Mouse (Mus musculus) limb, embryonic 14.5 days (tissue): ENCODE measurements around the gene Dip2c. TPM values are rescaled to one million over a fixed set of nuclear protein-coding genes. Genes with fewer than 3 reads are reported as not detected.

ENCODE experiments used
- ATAC-seq: fragments of 200-750 bp; cut with Nextera tagmentation; 2 replicates; pipeline ENCODE4 v1.8.0; 2017; ENCODE audit warnings: low read depth, moderate number of reproducible peaks, moderate TSS enrichment; ENCODE audit not compliant: low FRiP score
- DNase-seq: peaks from one replicate; pipeline ENCODE4 v3.0.0-alpha.2; 2015; ENCODE audit warnings: low spot score
- H3K27ac ChIP-seq: fragments of 300-500 bp; sonication (generic); replicated peaks from 2 replicates; pipeline ENCODE4 v1.5.1; 2014; ENCODE audit warnings: low read depth, mild to moderate bottlenecking, low read length, moderate library complexity, mixed read lengths
- H3K27me3 ChIP-seq: fragments of 300-500 bp; sonication (generic); 2 replicates; pipeline ENCODE4 v1.6.1; 2014; ENCODE audit warnings: low read length, mixed read lengths; ENCODE audit not compliant: control insufficient read depth, insufficient read depth
- H3K36me3 ChIP-seq: fragments of 300-500 bp; sonication (generic); 2 replicates; pipeline ENCODE4 v1.6.1; 2014; ENCODE audit warnings: mild to moderate bottlenecking, low read length, moderate library complexity, mixed read lengths; ENCODE audit not compliant: control insufficient read depth, insufficient read depth
- H3K4me1 ChIP-seq: fragments of 300-500 bp; sonication (generic); 2 replicates; pipeline ENCODE4 v1.6.1; 2014; ENCODE audit warnings: antibody characterized with exemption, low read length, mixed read lengths; ENCODE audit not compliant: control insufficient read depth, insufficient read depth
- H3K4me2 ChIP-seq: fragments of 300-500 bp; sonication (generic); replicated peaks from 2 replicates; pipeline ENCODE4 v1.6.1; 2014; ENCODE audit warnings: low read depth, mild to moderate bottlenecking, low read length, moderate library complexity; ENCODE audit not compliant: severe bottlenecking
- H3K4me3 ChIP-seq: fragments of 300-500 bp; sonication (generic); replicated peaks from 2 replicates; pipeline ENCODE4 v1.5.1; 2014; ENCODE audit warnings: low read length
- H3K9ac ChIP-seq: fragments of 300-500 bp; sonication (generic); 2 replicates; pipeline ENCODE4 v1.6.1; 2014; ENCODE audit warnings: mild to moderate bottlenecking, low read depth, low read length, moderate library complexity; ENCODE audit not compliant: severe bottlenecking
- H3K9me3 ChIP-seq: fragments of 300-500 bp; sonication (generic); 2 replicates; pipeline ENCODE4 v1.6.1; 2016; ENCODE audit warnings: low read length; ENCODE audit not compliant: control insufficient read depth
- POLR2A ChIP-seq: fragments of 200-500 bp; IDR thresholded peaks from 2 replicates; pipeline ENCODE4 v1.8.0; 2012; ENCODE audit warnings: inconsistent platforms, mild to moderate bottlenecking, moderate library complexity, borderline replicate concordance; ENCODE audit not compliant: insufficient read depth, insufficient read length; ENCODE audit errors: extremely low read depth
- WGBS: fragments of 180-500 bp; shearing (Covaris S2); extraction: QIAGEN DNeasy Blood & Tissue Kit; methylation state at CpG from one replicate; pipeline ENCODE4 v1.1.7; 2014; 5-methylcytosine and 5-hydroxymethylcytosine counted together
- polyA plus RNA-seq, 2 experiments: library from polyadenylated mRNA; depleted of rRNA in 1 of 2; stranded (reverse) in 1 of 2; unstranded in 1 of 2; fragments of >200 nt; fragmentation: Nextera tagmentation in 1 of 2; extraction: Ambion mirVana in 1 of 2; gene quantifications; 2 replicates each; pipeline versions ENCODE4 v1.2.1 to v1.2.3; 2012 to 2014

Dip2c gene
- polyA plus RNA-seq, 2 experiments, result 11.1 to 11.5 TPM

GRCm38 (mm10) chr13:9562921-9563320, 286.6 kb downstream of the Dip2c start:
- Histone ChIP-seq H3K9me3 (no peaks in the 10 kb centered on the region), H3K4me3 (no peak overlapping the region), H3K36me3 (peaks cover 9% of the 10 kb centered on the region), H3K27ac (no peak overlapping the region), H3K27me3 (no peaks in the 10 kb centered on the region), H3K4me2 (no peak overlapping the region), H3K4me1 (no peaks in the 10 kb centered on the region), H3K9ac (no peak overlapping the region)
- WGBS, result 9% methylated on average over 2 of the region's 2 CpGs
- DNase-seq (no peak), ATAC-seq (no peak)
- TF ChIP-seq POLR2A, result no peak

GRCm38 (mm10) chr13:9568852-9569251, 292.5 kb downstream of the Dip2c start:
- WGBS, result 86% methylated on average over 5 of the region's 5 CpGs
- H3K9ac ChIP-seq, result no peak overlapping the region
- no peak overlapping the region for H3K4me3 ChIP-seq
- TF ChIP-seq POLR2A, result no peak
- H3K9me3 ChIP-seq, result no peaks in the 10 kb centered on the region
- no peaks in the 10 kb centered on the region for H3K4me1 ChIP-seq
- ATAC-seq (no peak), DNase-seq (no peak)
- no peak overlapping the region for H3K4me2 ChIP-seq
- no peak overlapping the region for H3K27ac ChIP-seq
- no peaks in the 10 kb centered on the region for H3K27me3 ChIP-seq
- H3K36me3 ChIP-seq, result peaks cover 14% of the 10 kb centered on the region

GRCm38 (mm10) chr13:9576686-9577085, 300.4 kb downstream of the Dip2c start:
- WGBS, result 90% methylated on average over 4 of the region's 4 CpGs
- H3K36me3 ChIP-seq, result peaks cover 8% of the 10 kb centered on the region
- no peak for ATAC-seq

GRCm38 (mm10) chr13:9578456-9578855, 302.1 kb downstream of the Dip2c start:
- 89% methylated on average over 4 of the region's 4 CpGs for WGBS
- H3K27ac ChIP-seq, result no peak overlapping the region
- no peak for TF ChIP-seq POLR2A
- no peak overlapping the region for H3K4me3 ChIP-seq
- ATAC-seq (no peak), DNase-seq (no peak)
- no peaks in the 10 kb centered on the region for H3K27me3 ChIP-seq
- peaks cover 8% of the 10 kb centered on the region for H3K36me3 ChIP-seq
- no peak overlapping the region for H3K4me2 ChIP-seq
- H3K9me3 ChIP-seq, result no peaks in the 10 kb centered on the region
- H3K4me1 ChIP-seq, result no peaks in the 10 kb centered on the region
- no peak overlapping the region for H3K9ac ChIP-seq

More at GRCm38 (mm10) chr13:9576686-9577085, 300.4 kb downstream of the Dip2c start:
- H3K9ac ChIP-seq, result no peak overlapping the region
- DNase-seq, result no peak
- no peak for TF ChIP-seq POLR2A
- no peaks in the 10 kb centered on the region for H3K9me3 ChIP-seq
- no peak overlapping the region for H3K4me2 ChIP-seq
- H3K27me3 ChIP-seq, result no peaks in the 10 kb centered on the region
- no peaks in the 10 kb centered on the region for H3K4me1 ChIP-seq
- no peak overlapping the region for H3K4me3 ChIP-seq
- H3K27ac ChIP-seq, result no peak overlapping the region

GRCm38 (mm10) chr13:9581821-9582220, 305.5 kb downstream of the Dip2c start:
- no peak overlapping the region for H3K4me2 ChIP-seq
- H3K36me3 ChIP-seq, result peaks cover 6% of the 10 kb centered on the region
- no peak overlapping the region for H3K27ac ChIP-seq
- TF ChIP-seq POLR2A, result no peak
- ATAC-seq (no peak), DNase-seq (no peak)
- H3K9me3 ChIP-seq, result no peaks in the 10 kb centered on the region
- H3K27me3 ChIP-seq, result no peaks in the 10 kb centered on the region
- no peak overlapping the region for H3K9ac ChIP-seq
- no peaks in the 10 kb centered on the region for H3K4me1 ChIP-seq
- H3K4me3 ChIP-seq, result no peak overlapping the region

GRCm38 (mm10) chr13:9583579-9583978, 307.3 kb downstream of the Dip2c start:
- no peak for ATAC-seq
- no peaks in the 10 kb centered on the region; the same call in 1 of the 2 replicates for H3K36me3 ChIP-seq
- no peaks in the 10 kb centered on the region for H3K27me3 ChIP-seq
- no peaks in the 10 kb centered on the region for H3K9me3 ChIP-seq
- no peak overlapping the region for H3K9ac ChIP-seq
- no peak overlapping the region for H3K27ac ChIP-seq
- no peaks in the 10 kb centered on the region for H3K4me1 ChIP-seq
- DNase-seq, result no peak
- TF ChIP-seq POLR2A, result no peak
- H3K4me2 ChIP-seq, result no peak overlapping the region
- no peak overlapping the region for H3K4me3 ChIP-seq
